ENCODE assay signal across 8 mouse cellular contexts in the genomic region with DNA sequence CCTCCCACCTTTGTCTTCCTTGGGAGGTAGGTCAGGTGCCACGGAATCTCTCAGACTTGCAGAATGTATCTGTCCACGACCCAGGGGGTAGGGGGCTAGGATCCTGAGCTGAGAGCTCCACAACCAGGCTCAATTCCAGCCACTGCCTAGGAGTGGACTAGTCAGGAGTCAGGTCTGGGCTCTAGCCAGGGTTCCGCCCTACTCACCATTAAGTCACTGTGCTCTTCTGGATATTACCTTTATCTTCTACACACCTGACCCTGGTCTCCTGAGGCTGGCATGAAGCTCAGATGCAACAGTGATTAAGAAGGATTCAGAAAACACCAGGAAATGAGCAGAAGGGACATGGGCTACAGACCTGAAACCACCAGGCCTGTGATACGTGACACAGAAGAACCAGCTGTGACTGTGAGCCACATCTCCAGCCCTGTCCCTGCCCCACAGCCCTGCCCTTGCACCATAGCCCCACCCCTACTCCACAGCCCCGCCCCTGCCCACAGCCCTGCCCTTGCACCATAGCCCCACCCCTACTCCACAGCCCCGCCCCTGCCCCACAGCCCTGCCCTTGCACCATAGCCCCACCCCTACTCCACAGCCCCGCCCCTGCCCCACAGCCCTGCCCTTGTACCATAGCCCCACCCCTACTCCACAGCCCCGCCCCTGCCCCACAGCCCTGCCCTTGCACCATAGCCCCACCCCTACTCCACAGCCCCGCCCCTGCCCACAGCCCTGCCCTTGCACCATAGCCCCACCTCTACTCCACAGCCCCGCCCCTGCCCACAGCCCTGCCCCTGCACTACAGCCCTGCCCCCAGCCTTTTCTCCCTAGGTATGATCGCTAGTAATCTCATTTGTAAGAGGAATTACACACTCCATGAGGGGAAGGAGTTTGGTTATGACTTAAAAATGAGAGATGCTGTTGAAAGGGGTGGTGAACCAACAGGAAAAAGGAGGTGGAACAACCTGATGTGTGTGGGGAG.
DNase-seq lines count a peak whose midpoint lies in the region; ATAC-seq and TF ChIP-seq lines count a peak whose summit lies in the region.
"Not testable (repeated sequence)": the region's sequence is repeated elsewhere in the genome, so short reads cannot be mapped to it uniquely, and the experiment has no call there.

No protein-coding gene starts in this region.

- H3K9ac ChIP-seq in MEL (ENCODE audit: control insufficient read depth, low read depth, low read length, poor library complexity, severe bottlenecking); forebrain, embryonic 11.5 days (ENCODE audit: low read length); intestine, postnatal 0 days (ENCODE audit: low read depth, low read length); liver, embryonic 16.5 days (ENCODE audit: low read depth, low read length); stomach, embryonic 15.5 days: not testable (repeated sequence)

- not testable (repeated sequence) for H3K4me1 ChIP-seq in MEL (ENCODE audit: control insufficient read depth in 1 of 2, insufficient read depth in 2 of 2, low read length in 2 of 2); forebrain, embryonic 11.5 days (replicated peaks; ENCODE audit: control insufficient read depth, insufficient read depth, low read length); intestine, postnatal 0 days (replicated peaks; ENCODE audit: control insufficient read depth, insufficient read depth, low read length); liver, embryonic 16.5 days (ENCODE audit: control insufficient read depth, low read depth, low read length); stomach, embryonic 15.5 days

- DNase-seq in 3134 (ENCODE audit: extremely low read depth, insufficient read length, low spot score): peak; percentile 72
- peak; percentile 77 for DNase-seq in MEL (ENCODE audit: low read depth, low spot score)
- peak; percentile 55 for DNase-seq in c-Kit-positive CD71-positive TER-119-positive erythroid progenitor cells, embryonic 14.5 days (ENCODE audit: low spot score)
- DNase-seq in forebrain, embryonic 11.5 days (ENCODE audit: low spot score): peak; percentile 71

- not testable (repeated sequence) for ATAC-seq in forebrain, embryonic 11.5 days (replicated peaks; ENCODE audit: low FRiP score)
- ATAC-seq in intestine, postnatal 0 days: peak; percentile 76
- peak; percentile 79 for ATAC-seq in liver, embryonic 16.5 days (ENCODE audit: low read depth)
- peak; percentile 73 for ATAC-seq in megakaryocyte-erythroid progenitor cell, adult 5-6 weeks (replicated peaks; ENCODE audit: low FRiP score, low TSS enrichment, poor library complexity, severe bottlenecking)
- peak; percentile 76; the same call in 1 of the 2 replicates for ATAC-seq in stomach, embryonic 15.5 days (ENCODE audit: insufficient read depth, low FRiP score, low read depth)

- H3K27ac ChIP-seq in MEL (ENCODE audit: control insufficient read depth, low read depth, low read length); forebrain, embryonic 11.5 days (ENCODE audit: low read depth, low read length); liver, embryonic 16.5 days (ENCODE audit: low read length); stomach, embryonic 15.5 days: not testable (repeated sequence)
- H3K27ac ChIP-seq in intestine, postnatal 0 days (ENCODE audit: low read depth, low read length): peak overlapping the region; percentile 72

- not testable (repeated sequence) for H3K9me3 ChIP-seq in MEL (replicated peaks; ENCODE audit: insufficient read depth, low read length); forebrain, embryonic 11.5 days (ENCODE audit: control insufficient read depth, low read length); intestine, postnatal 0 days (ENCODE audit: control insufficient read depth); liver, embryonic 16.5 days (replicated peaks; ENCODE audit: control insufficient read depth, low read length); stomach, embryonic 15.5 days

- TF ChIP-seq RAD21 in MEL (IDR thresholded peaks at IDR 0.05; ENCODE audit: low read depth, low read length): not testable (repeated sequence)

- H3K36me3 ChIP-seq in MEL (ENCODE audit: control insufficient read depth in 1 of 2, insufficient read depth in 2 of 2, low read length in 2 of 2); forebrain, embryonic 11.5 days (ENCODE audit: control insufficient read depth, insufficient read depth, low read length); intestine, postnatal 0 days (ENCODE audit: control insufficient read depth, insufficient read depth); liver, embryonic 16.5 days (ENCODE audit: control insufficient read depth, insufficient read depth); stomach, embryonic 15.5 days: not testable (repeated sequence)

- TF ChIP-seq POLR2A in MEL (IDR thresholded peaks at IDR 0.05; ENCODE audit: control insufficient read depth in 1 of 2, insufficient read depth in 1 of 2, low read depth in 1 of 2, low read length in 2 of 2, poor library complexity in 1 of 2): not testable (repeated sequence)

- not testable (repeated sequence) for TF ChIP-seq EP300 in MEL (IDR thresholded peaks at IDR 0.05; ENCODE audit: low read depth in 1 of 2, low read length in 2 of 2)

- TF ChIP-seq CTCF in MEL (IDR thresholded peaks at IDR 0.05 in 2 of 3, conservative IDR thresholded peaks at IDR 0.05 in 1 of 3; ENCODE audit: control insufficient read depth in 1 of 3, insufficient read depth in 1 of 3, low read depth in 2 of 3, low read length in 3 of 3, poor library complexity in 1 of 3, severe bottlenecking in 1 of 3); intestine, postnatal 0 days (IDR thresholded peaks at IDR 0.05; ENCODE audit: low read depth): not testable (repeated sequence)

- 32% methylated on average over 9 of the region's 11 CpGs for WGBS in forebrain, embryonic 11.5 days
- WGBS in intestine, postnatal 0 days: 33% methylated on average over 8 of the region's 11 CpGs
- 34% methylated on average over 8 of the region's 11 CpGs for WGBS in liver, embryonic 16.5 days (ENCODE audit: insufficient replicate concordance)
- WGBS in stomach, embryonic 15.5 days: 34% methylated on average over 8 of the region's 11 CpGs

- not testable (repeated sequence) for H3K4me2 ChIP-seq in forebrain, embryonic 11.5 days (ENCODE audit: low read depth, low read length, severe bottlenecking); liver, embryonic 16.5 days (ENCODE audit: low read depth, low read length); stomach, embryonic 15.5 days
- peak overlapping the region; percentile 13; the same call in 1 of the 2 replicates for H3K4me2 ChIP-seq in intestine, postnatal 0 days (replicated peaks; ENCODE audit: low read depth)

- H3K4me3 ChIP-seq in MEL (ENCODE audit: control insufficient read depth in 1 of 2, insufficient read depth in 1 of 2, low read depth in 2 of 2, low read length in 2 of 2); forebrain, embryonic 11.5 days (ENCODE audit: low read depth, low read length); intestine, postnatal 0 days (ENCODE audit: low read depth, low read length); liver, embryonic 16.5 days (ENCODE audit: low read depth, low read length); stomach, embryonic 15.5 days (replicated peaks): not testable (repeated sequence)

- H3K79me2 ChIP-seq in MEL (ENCODE audit: control insufficient read depth, insufficient read depth, low read length, poor library complexity): not testable (repeated sequence)

- H3K27me3 ChIP-seq in MEL (ENCODE audit: control insufficient read depth in 1 of 2, insufficient read depth in 2 of 2, low read length in 2 of 2); forebrain, embryonic 11.5 days (ENCODE audit: control insufficient read depth, insufficient read depth, low read length); intestine, postnatal 0 days (replicated peaks; ENCODE audit: control insufficient read depth, insufficient read depth, low read length); liver, embryonic 16.5 days (ENCODE audit: control insufficient read depth, insufficient read depth, low read depth, low read length); stomach, embryonic 15.5 days (replicated peaks): not testable (repeated sequence)
